Mouse (Mus musculus): ENCODE measurements around the gene Apaf1.

The Apaf1 gene

DNA sequence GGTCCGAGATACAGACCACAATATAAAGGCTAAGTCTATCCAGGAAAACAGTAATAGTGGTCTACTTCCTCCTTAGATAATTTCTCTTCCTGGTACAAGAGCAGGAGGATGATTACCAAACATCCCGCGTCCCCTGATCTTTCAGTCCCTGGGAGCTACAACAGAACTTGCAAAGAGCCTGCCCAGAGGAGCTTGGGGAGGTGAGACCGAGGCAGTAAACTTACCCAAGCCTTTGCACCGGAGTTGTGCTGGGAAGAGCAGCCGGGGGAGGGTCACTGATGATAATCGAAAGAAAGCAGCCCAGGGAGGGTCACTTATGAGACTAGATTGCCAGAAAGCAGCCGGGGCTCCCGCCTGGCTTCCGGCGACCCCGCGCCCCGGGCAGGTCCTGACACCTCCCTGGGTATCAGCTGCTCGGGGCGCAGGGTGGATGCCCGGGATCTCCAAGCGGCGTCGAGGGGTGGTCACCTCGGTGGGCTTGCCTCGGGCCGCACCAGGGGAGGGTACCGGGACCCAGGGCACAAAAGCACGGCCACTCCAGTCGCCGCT lies 537 bp downstream of the Apaf1 start:
- no peak for DNase-seq (ENCODE audit: low spot score)

DNA sequence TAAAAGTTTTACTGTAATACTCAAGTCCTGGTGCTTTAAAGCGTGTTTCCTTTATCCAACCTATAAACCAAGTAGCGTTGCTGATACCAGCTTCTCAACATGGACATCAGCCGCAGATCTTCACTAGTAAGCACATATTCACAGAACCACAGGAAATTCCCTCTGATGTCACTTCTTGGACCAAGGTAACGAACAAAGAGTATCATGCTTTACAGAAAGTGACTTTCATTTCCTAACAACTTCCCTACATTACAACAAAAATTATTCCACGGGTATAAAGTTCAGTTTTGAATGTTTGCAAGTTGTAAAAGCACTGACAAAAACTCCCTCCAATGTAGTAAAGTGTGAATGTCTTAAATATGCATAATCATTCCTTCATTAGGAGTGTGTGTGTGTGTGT lies 2.0 kb downstream of the Apaf1 start:
- DNase-seq (ENCODE audit: low spot score), result no peak

GRCm38 (mm10) chr10:91076667-91077066 lies 5.9 kb downstream of the Apaf1 start:
- DNase-seq (ENCODE audit: low spot score), result no peak

- no peak for DNase-seq (ENCODE audit: low spot score)
Measured at GRCm38 (mm10) chr10:91073345-91073744, 9.2 kb downstream of the Apaf1 start.

DNA sequence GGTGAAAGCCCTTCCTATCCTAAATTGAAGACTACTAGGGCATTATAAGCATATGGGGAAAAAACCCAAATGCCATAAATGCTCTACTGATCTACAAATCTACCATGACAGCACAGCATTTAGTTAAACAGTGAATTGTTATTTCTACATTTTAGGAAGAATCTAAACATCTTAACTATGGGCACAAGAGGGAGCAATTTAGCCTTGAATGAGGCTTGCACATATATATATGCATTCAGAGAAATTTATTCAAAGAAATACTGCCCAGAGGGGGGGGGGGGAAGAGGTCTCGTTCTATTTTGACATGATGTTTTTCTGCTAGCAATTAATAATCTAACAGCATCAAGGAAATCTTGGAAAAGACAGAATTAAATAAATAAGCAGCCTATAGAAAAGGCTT lies 10.8 kb downstream of the Apaf1 start:
- DNase-seq (ENCODE audit: low spot score), result no peak

GRCm38 (mm10) chr10:91062355-91062754 lies 20.2 kb downstream of the Apaf1 start:
- DNase-seq (ENCODE audit: low spot score), result no peak

DNA sequence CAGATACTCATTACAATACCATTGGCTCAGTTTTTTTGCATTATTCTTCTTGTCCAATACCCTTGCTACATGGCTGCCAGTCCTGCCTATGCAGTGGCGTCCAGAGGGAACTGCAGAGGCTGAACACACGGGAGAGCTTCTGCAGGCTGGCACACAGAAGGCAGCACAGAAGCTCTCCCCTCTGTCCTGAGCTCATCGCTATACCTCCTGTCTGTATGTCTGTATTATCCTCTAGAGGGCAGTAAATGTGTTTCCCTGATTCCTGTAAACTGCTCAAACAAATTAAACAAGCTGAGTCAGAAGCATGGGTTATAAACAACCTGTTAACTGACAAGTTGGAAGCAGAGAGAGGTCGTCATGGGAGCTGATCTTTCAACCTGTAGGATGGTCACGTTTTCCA lies 21.8 kb downstream of the Apaf1 start:
- DNase-seq (ENCODE audit: low spot score), result no peak

DNA sequence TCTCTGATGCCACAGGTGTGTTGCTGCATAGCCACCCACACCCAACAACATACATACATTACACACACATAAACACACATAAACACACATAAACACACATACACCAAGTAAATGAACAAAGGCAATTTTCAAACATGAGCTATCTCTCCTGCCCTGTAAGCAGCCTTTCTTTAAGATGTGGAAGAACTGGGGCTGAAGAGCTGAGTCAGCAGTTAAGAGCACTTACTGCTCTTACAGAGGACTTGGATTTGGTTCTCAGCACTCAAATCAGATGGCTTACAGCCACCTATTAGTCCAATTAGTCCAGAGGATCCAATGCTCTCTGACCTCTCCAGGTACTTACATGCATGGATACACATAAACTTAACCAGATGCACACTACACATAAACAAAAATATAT lies 29.8 kb downstream of the Apaf1 start:
- no peak for DNase-seq (ENCODE audit: low spot score)

GRCm38 (mm10) chr10:91051156-91051555 lies 31.4 kb downstream of the Apaf1 start:
- DNase-seq (ENCODE audit: low spot score), result no peak

DNA sequence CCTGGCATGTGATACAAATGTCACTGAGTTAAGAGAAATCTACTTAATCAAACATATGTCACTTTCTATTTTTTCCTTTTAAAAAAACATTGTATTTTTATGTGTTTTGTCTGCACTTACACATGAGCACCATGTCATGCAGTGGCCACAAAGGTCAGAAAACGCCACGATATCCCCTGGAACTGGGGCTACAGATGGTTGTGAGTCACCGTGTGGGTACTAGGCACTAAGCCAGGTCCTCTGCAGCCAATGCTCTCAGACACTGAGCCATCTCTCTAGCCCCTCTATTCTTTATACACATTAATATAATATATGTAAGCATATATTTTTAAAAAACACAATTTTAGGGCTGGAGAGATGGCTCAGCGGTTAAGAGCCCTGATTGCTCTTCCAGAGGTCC lies 32.9 kb downstream of the Apaf1 start:
- no peak for DNase-seq (ENCODE audit: low spot score)

DNA sequence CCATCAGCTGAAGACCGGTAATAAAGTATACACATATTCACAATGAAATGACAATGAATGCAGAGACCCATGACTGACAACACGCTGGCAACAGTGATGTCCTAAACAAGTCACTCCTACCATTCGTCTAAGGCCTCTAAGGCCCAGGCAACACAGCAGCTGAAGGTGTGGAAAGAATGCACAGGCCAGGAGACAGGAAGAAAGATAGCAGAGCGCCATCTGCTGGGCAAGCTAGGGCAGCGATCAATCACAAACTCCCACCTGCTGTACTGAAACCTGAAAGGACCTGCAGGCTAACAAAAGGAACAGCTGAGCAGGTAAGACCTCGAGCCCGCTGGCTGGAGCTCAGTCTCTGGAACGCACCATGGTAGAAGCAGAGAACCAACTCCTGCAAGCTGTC lies 48.6 kb downstream of the Apaf1 start:
- peak; percentile 49 for DNase-seq (ENCODE audit: low spot score)

GRCm38 (mm10) chr10:91032399-91032798 lies 50.2 kb downstream of the Apaf1 start:
- DNase-seq (ENCODE audit: low spot score), result peak; percentile 68

DNA sequence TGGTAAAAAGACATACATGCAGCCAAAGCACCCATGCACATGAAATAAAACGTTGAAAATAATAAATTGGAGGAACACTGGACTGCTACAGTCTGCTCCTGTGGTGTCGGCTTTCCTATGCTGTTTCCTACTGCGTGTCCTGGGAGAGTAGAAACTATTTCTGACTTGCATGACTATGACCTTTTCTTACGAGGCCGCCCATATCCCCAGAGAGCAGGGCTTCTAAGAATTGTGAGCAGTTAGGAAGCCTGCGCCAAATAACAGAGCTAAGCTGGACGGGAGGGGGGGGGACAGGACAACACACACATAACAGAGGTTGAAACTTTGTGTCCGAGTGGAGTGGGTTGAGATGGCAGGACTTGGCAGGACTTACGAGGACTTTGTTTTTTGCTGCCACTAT lies 51.4 kb downstream of the Apaf1 start:
- no peak for DNase-seq (ENCODE audit: low spot score)

GRCm38 (mm10) chr10:91029002-91029539 lies 53.5 kb downstream of the Apaf1 start:
- DNase-seq (ENCODE audit: low spot score), result no peak

DNA sequence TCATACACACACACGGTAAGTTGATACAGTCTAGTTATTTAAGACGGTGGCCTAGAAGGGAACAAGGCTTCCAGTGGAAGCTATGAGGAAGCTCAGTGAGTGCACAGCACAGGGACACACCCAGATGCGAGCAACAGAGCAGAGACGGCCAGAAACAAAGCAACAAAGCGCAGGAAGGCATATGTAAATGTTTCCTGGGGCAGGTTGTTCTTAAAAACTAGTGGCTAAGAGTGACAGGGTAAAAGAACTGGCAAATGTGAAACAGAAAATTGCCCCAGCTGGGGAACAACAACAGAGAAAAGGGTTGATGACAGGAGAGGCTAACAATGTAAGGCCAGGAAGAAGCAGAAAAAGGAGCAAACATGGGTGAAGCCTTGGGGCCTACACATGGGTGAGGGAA lies 54.6 kb downstream of the Apaf1 start:
- DNase-seq (ENCODE audit: low spot score), result no peak

GRCm38 (mm10) chr10:91027468-91027867 lies 55.1 kb downstream of the Apaf1 start:
- no peak for DNase-seq (ENCODE audit: low spot score)

GRCm38 (mm10) chr10:91005858-91006538 lies 76.6 kb downstream of the Apaf1 start:
- no peak for DNase-seq (ENCODE audit: low spot score)

DNA sequence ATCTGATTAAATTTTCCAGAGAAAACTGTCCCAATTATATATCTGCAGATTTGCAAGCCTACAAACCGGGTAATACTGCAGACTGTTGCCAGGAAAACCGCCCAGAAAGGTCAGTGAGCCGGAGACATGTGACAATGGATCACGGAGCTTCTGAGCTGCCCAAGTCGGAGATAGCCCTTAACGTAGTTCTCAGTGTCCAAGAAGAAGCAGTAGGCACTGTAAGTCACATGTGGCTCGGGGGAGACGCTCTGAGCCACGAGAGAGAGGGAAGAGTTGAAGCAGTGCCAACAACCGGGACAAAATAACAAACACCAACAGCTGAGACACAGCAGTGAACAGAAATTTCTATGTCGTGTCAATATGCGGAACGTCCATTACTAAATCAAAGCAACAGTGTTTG lies 81.1 kb downstream of the Apaf1 start:
- peak; percentile 9 for DNase-seq (ENCODE audit: low spot score)

GRCm38 (mm10) chr10:90999899-91000298 lies 82.7 kb downstream of the Apaf1 start:
- no peak for DNase-seq (ENCODE audit: low spot score)

- no peak for DNase-seq (ENCODE audit: low spot score)
Measured at GRCm38 (mm10) chr10:90993869-90994268, 88.7 kb downstream of the Apaf1 start.

GRCm38 (mm10) chr10:90992237-90992636 lies 90.3 kb downstream of the Apaf1 start:
- DNase-seq (ENCODE audit: low spot score), result no peak

DNA sequence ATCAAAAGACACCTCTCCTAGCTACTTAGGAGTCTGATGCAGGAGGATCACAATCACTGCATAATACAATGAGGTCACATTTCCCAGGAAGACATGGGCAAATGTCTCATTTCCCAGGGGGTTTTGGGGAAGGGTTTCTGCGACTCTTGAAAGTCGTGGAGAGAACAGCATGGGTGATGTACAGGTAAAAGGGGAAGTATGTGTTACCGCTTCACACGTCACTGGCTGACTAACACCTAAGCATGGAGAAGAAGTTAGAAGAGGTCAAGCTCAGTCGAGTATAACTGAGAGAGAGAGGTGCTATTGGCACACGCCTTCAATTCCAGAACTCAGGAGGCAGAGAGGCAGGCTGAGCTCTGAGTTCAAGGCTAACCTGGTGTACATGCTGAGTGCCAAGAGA lies 92.2 kb downstream of the Apaf1 start:
- DNase-seq (ENCODE audit: low spot score), result no peak

DNA sequence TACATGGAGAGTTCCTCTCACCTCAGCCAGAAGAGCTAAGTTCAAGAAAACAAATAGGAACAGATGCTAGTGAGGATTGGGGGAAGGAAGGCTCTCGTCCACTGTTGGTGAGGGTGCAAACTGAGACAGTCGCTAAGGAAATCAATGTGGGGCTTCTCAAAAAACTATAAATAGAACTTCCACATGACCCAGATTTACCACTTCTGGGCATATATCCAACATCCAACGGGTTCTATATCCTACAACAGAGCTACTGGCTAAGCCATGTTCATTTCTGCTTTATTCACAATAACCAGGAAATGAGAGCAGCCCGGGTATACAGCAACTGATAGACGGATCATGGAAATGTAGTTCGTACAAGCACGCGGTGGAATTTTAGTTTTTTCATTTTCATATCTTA lies 99.5 kb downstream of the Apaf1 start:
- no peak for DNase-seq (ENCODE audit: low spot score)

GRCm38 (mm10) chr10:90981811-90982210 lies 100.8 kb downstream of the Apaf1 start:
- DNase-seq (ENCODE audit: low spot score), result no peak
